Mouse (Mus musculus) G1E (cell line): ENCODE results near the gene Cdipt.

ENCODE experiments used
- CTCF ChIP-seq: IDR thresholded peaks from 2 replicates; pipeline ENCODE4 v1.5.1; 2012; ENCODE audit warnings: low read depth, low read length, inconsistent platforms, mixed read lengths
- POLR2AphosphoS5 ChIP-seq: IDR thresholded peaks from 2 replicates; pipeline ENCODE4 v1.6.1; 2012; ENCODE audit warnings: low read depth, low read length, inconsistent platforms; ENCODE audit not compliant: insufficient replicate concordance
- TAL1 ChIP-seq: conservative IDR thresholded peaks from 2 replicates; pipeline ENCODE4 v1.6.1; 2012; ENCODE audit warnings: low read depth, low read length, inconsistent platforms, mixed read lengths

DNA sequence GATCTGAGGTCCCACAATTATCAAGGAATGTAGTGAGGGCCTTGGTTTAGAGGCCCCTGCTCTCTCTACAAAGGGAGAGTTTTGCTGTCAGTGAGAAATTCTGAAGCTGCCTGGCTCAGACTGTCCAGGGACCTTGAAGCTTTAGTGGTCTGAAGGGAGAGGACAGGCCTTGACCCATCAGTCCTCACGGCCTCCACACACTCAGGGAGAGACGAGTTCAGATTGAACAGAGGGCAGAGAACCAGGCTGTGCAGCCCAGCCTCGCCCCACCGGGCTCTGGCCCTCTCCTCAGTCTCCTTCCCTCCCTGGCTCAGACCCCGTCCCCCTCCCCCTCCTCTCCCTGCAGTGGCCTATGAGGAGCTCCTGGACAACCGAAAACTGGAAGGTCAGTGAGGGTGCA, 8.4 kb upstream of the Cdipt start:
- TF ChIP-seq POLR2AphosphoS5 (no peak), TAL1 (no peak), CTCF (no peak)
